Mouse (Mus musculus): Measurements from ENCODE around the gene Il13. TPM values are rescaled to one million over a fixed set of nuclear protein-coding genes. Genes with fewer than 3 reads are reported as not detected.

Gene Il13
- polyA plus RNA-seq, 1 experiment from 2014 or later = not detected

GRCm38 (mm10) chr11:53623573-53623972 lies 10.9 kb downstream of the Il13 start:
- Histone ChIP-seq H3K9ac (ENCODE audit: low read depth, low read length) (no peak overlapping the region), H3K27ac (ENCODE audit: low read depth, low read length) (no peak overlapping the region), H3K4me1 (replicated peaks; ENCODE audit: control insufficient read depth, insufficient read depth, low read length) (no peaks in the 10 kb centered on the region; the same call in 1 of the 2 replicates), H3K4me2 (replicated peaks; ENCODE audit: low read depth, low read length) (no peak overlapping the region), H3K4me3 (ENCODE audit: low read depth, low read length) (no peak overlapping the region), H3K27me3 (ENCODE audit: control insufficient read depth, insufficient read depth, low read length) (0 out of 2 replicates have a peak, but pooled peaks cover 3% of the 10 kb centered on the region), H3K36me3 (ENCODE audit: control insufficient read depth, insufficient read depth, low read length) (no peaks in the 10 kb centered on the region), H3K9me3 (ENCODE audit: control insufficient read depth, low read length) (no peaks in the 10 kb centered on the region)
- no peak for ATAC-seq (ENCODE audit: low FRiP score)
- 91% methylated on average over 9 of the region's 9 CpGs for WGBS
- DNase-seq (ENCODE audit: low spot score) = no peak

GRCm38 (mm10) chr11:53622440-53622806 lies 12.1 kb downstream of the Il13 start:
- Histone ChIP-seq H3K4me2 (replicated peaks; ENCODE audit: low read depth, low read length) (no peak overlapping the region), H3K4me1 (replicated peaks; ENCODE audit: control insufficient read depth, insufficient read depth, low read length) (no peaks in the 10 kb centered on the region; the same call in 1 of the 2 replicates), H3K9ac (ENCODE audit: low read depth, low read length) (no peak overlapping the region), H3K4me3 (ENCODE audit: low read depth, low read length) (no peak overlapping the region), H3K27me3 (ENCODE audit: control insufficient read depth, insufficient read depth, low read length) (0 out of 2 replicates have a peak, but pooled peaks cover under 1% of the 10 kb centered on the region), H3K36me3 (ENCODE audit: control insufficient read depth, insufficient read depth, low read length) (no peaks in the 10 kb centered on the region), H3K27ac (ENCODE audit: low read depth, low read length) (no peak overlapping the region), H3K9me3 (ENCODE audit: control insufficient read depth, low read length) (no peaks in the 10 kb centered on the region)
- 90% methylated on average over 6 of the region's 6 CpGs for WGBS
- no peak for ATAC-seq (ENCODE audit: low FRiP score)
- DNase-seq (ENCODE audit: low spot score) = no peak

DNA sequence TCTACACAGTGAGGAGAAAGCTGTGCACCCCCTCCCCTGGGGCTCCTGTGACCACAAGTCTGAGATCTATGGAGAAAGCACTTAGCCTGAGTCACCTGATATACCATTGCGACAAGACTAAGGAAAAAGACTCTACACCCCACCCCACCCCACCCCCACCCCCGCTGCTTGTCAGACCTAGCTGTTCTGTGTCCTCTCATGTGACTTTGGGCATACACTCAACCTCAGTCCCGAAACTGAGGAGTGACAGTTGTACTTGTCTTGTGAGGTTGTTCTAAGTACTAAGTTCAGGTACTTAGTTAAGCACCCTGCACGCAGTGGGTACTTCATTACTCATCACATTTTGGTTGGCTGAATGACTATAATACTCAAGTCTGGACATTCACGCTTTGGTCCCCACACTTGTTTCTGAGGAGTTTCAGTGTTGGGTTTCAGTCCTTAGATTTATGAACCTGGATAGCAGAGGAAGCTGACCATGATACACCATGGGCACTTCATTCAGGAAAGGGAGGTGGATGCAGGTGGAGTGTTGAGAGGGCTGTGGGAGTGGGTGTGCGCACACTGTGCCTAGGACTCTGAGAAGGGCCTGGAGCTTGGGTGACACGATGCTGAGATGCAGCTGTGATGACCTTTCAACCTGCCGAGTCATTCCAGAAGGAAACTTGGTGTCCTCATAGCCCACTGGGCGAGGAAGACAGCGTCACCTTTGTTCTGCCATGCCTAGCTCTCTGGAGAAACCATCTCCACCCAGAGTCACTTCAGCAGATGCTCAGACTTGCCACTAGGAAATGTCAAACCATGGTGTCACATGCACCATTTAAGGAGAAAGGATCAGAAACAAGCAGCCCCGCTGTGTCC lies 12.7 kb downstream of the Il13 start:
- ATAC-seq (ENCODE audit: low FRiP score) = no peak
- no peak for DNase-seq (ENCODE audit: low spot score)
- Histone ChIP-seq H3K27ac (ENCODE audit: low read depth, low read length) (no peak overlapping the region), H3K27me3 (ENCODE audit: control insufficient read depth, insufficient read depth, low read length) (no peaks in the 10 kb centered on the region), H3K4me1 (replicated peaks; ENCODE audit: control insufficient read depth, insufficient read depth, low read length) (no peaks in the 10 kb centered on the region), H3K9ac (ENCODE audit: low read depth, low read length) (no peak overlapping the region), H3K36me3 (ENCODE audit: control insufficient read depth, insufficient read depth, low read length) (no peaks in the 10 kb centered on the region), H3K4me3 (ENCODE audit: low read depth, low read length) (no peak overlapping the region), H3K9me3 (ENCODE audit: control insufficient read depth, low read length) (no peaks in the 10 kb centered on the region), H3K4me2 (replicated peaks; ENCODE audit: low read depth, low read length) (no peak overlapping the region)
- 86% methylated on average over 11 of the region's 11 CpGs for WGBS

DNA sequence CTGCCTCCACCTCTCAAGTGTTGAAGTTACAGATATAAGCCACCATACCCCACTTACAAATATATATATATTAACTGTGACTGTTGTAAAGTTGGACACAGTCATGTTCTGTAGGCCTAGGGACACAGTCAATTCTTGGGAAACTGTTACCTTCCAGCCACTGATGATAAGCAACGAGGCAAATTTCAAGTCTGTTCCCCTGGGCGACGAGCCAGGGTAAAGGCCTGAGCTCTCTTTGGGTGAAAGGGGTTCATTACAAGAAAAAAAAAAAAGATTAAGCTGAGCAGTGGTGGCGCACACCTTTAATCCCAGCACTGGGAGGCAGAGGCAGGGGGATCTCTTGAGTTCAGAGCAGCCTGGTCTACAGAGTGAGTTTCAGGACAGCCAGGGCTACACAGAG lies 14.4 kb downstream of the Il13 start:
- 94% methylated on average over 4 of the region's 4 CpGs for WGBS
- no peak overlapping the region for H3K4me2 ChIP-seq (replicated peaks; ENCODE audit: low read depth, low read length)
- no peaks in the 10 kb centered on the region for H3K36me3 ChIP-seq (ENCODE audit: control insufficient read depth, insufficient read depth, low read length)
- no peak overlapping the region for H3K4me3 ChIP-seq (ENCODE audit: low read depth, low read length)
- H3K9ac ChIP-seq (ENCODE audit: low read depth, low read length) = no peak overlapping the region
- no peaks in the 10 kb centered on the region for H3K4me1 ChIP-seq (replicated peaks; ENCODE audit: control insufficient read depth, insufficient read depth, low read length)
- H3K27ac ChIP-seq (ENCODE audit: low read depth, low read length) = no peak overlapping the region
- ATAC-seq (ENCODE audit: low FRiP score) (no peak), DNase-seq (ENCODE audit: low spot score) (no peak)
- H3K9me3 ChIP-seq (ENCODE audit: control insufficient read depth, low read length) = no peaks in the 10 kb centered on the region
- H3K27me3 ChIP-seq (ENCODE audit: control insufficient read depth, insufficient read depth, low read length) = no peaks in the 10 kb centered on the region

- Histone ChIP-seq H3K36me3 (ENCODE audit: control insufficient read depth, insufficient read depth, low read length) (no peaks in the 10 kb centered on the region), H3K9me3 (ENCODE audit: control insufficient read depth, low read length) (no peaks in the 10 kb centered on the region), H3K4me1 (replicated peaks; ENCODE audit: control insufficient read depth, insufficient read depth, low read length) (no peaks in the 10 kb centered on the region), H3K27me3 (ENCODE audit: control insufficient read depth, insufficient read depth, low read length) (no peaks in the 10 kb centered on the region), H3K9ac (ENCODE audit: low read depth, low read length) (no peak overlapping the region), H3K4me3 (ENCODE audit: low read depth, low read length) (no peak overlapping the region), H3K27ac (ENCODE audit: low read depth, low read length) (no peak overlapping the region), H3K4me2 (replicated peaks; ENCODE audit: low read depth, low read length) (no peak overlapping the region)
- 75% methylated on average over 6 of the region's 6 CpGs for WGBS
- no peak for ATAC-seq (ENCODE audit: low FRiP score)
- DNase-seq (ENCODE audit: low spot score) = no peak
Observed at GRCm38 (mm10) chr11:53619428-53619827, 15.1 kb downstream of the Il13 start.

GRCm38 (mm10) chr11:53618619-53619198 lies 15.8 kb downstream of the Il13 start, which contains the start of gene Il4:
Gene Il4, minus strand, starts transcription at chr11:53618669.
- no peak within 1 kb of the TSS for H3K27ac ChIP-seq (ENCODE audit: low read depth, low read length)
- H3K9me3 ChIP-seq (ENCODE audit: control insufficient read depth, low read length) = no peaks in the 10 kb centered on the region
- no peaks in the 10 kb centered on the region for H3K4me1 ChIP-seq (replicated peaks; ENCODE audit: control insufficient read depth, insufficient read depth, low read length)
- H3K4me2 ChIP-seq (replicated peaks; ENCODE audit: low read depth, low read length) = no peak within 1 kb of the TSS
- DNase-seq (ENCODE audit: low spot score) (no peak), ATAC-seq (ENCODE audit: low FRiP score) (no peak)
- no peaks in the 10 kb centered on the region for H3K27me3 ChIP-seq (ENCODE audit: control insufficient read depth, insufficient read depth, low read length)
- H3K9ac ChIP-seq (ENCODE audit: low read depth, low read length) = no peak within 1 kb of the TSS
- no peak within 1 kb of the TSS for H3K4me3 ChIP-seq (ENCODE audit: low read depth, low read length)
- 86% methylated on average over 7 of the region's 7 CpGs for WGBS
- no peaks in the 10 kb centered on the region for H3K36me3 ChIP-seq (ENCODE audit: control insufficient read depth, insufficient read depth, low read length)

DNA sequence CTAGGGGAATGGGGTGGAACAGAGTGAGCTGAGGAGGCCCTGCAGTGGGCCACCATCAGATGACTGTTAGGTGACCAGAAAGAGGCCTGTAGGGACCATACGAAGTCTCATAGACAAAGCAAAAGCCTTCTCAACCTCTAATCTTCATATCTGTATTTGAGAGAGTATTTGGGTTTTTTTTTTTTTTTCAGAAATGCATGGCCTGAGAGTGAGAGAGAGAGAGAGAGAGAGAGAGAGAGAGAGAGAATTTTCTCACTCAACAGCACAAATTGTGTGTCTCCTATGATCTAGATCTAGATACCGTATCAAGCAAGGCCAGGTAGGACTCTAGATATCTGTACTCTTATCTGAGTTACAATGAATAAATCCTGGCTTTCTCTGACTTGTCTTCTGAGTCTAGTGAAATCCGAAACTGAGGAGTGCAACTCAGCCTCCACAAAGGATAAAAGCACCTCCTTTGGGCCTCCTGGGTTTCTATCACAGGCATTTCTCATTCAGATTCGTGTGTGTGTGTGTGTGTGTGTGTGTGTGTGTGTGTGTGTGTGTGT lies 16.9 kb downstream of the Il13 start:
- WGBS = 65% methylated on average over 4 of the region's 4 CpGs
- no peak for ATAC-seq (ENCODE audit: low FRiP score)
- no peak overlapping the region for H3K4me2 ChIP-seq (replicated peaks; ENCODE audit: low read depth, low read length)

GRCm38 (mm10) chr11:53616748-53617558 lies 17.5 kb downstream of the Il13 start:
- Histone ChIP-seq H3K9ac (ENCODE audit: low read depth, low read length) (no peak overlapping the region), H3K27me3 (ENCODE audit: control insufficient read depth, insufficient read depth, low read length) (no peaks in the 10 kb centered on the region), H3K36me3 (ENCODE audit: control insufficient read depth, insufficient read depth, low read length) (no peaks in the 10 kb centered on the region), H3K4me2 (replicated peaks; ENCODE audit: low read depth, low read length) (no peak overlapping the region), H3K27ac (ENCODE audit: low read depth, low read length) (no peak overlapping the region), H3K4me3 (ENCODE audit: low read depth, low read length) (no peak overlapping the region), H3K9me3 (ENCODE audit: control insufficient read depth, low read length) (no peaks in the 10 kb centered on the region), H3K4me1 (replicated peaks; ENCODE audit: control insufficient read depth, insufficient read depth, low read length) (no peaks in the 10 kb centered on the region)
- DNase-seq (ENCODE audit: low spot score) (no peak), ATAC-seq (ENCODE audit: low FRiP score) (no peak)
- WGBS = 82% methylated on average over 8 of the region's 8 CpGs

More for the DNA sequence above, 16.9 kb downstream of the Il13 start:
- H3K27me3 ChIP-seq (ENCODE audit: control insufficient read depth, insufficient read depth, low read length) = no peaks in the 10 kb centered on the region
- H3K36me3 ChIP-seq (ENCODE audit: control insufficient read depth, insufficient read depth, low read length) = no peaks in the 10 kb centered on the region
- DNase-seq (ENCODE audit: low spot score) = no peak
- H3K4me3 ChIP-seq (ENCODE audit: low read depth, low read length) = no peak overlapping the region
- H3K4me1 ChIP-seq (replicated peaks; ENCODE audit: control insufficient read depth, insufficient read depth, low read length) = no peaks in the 10 kb centered on the region
- no peak overlapping the region for H3K27ac ChIP-seq (ENCODE audit: low read depth, low read length)
- no peaks in the 10 kb centered on the region for H3K9me3 ChIP-seq (ENCODE audit: control insufficient read depth, low read length)
- H3K9ac ChIP-seq (ENCODE audit: low read depth, low read length) = no peak overlapping the region

All from hindbrain, embryonic 11.5 days (tissue).